Mouse (Mus musculus) neural tube, embryonic 12.5 days (tissue): ENCODE results near the gene Zfp174. TPM values are rescaled to one million over a fixed set of nuclear protein-coding genes. Genes with fewer than 3 reads are reported as not detected.
"Not testable (repeated sequence)": the region's sequence is repeated elsewhere in the genome, so short reads cannot be mapped to it uniquely, and the experiment has no call there.

Source experiments
- ATAC-seq: fragments of 200-750 bp; cut with Nextera tagmentation; 2 replicates; pipeline ENCODE4 v1.8.0; 2017; ENCODE audit warnings: low read depth, mild to moderate bottlenecking, moderate TSS enrichment, moderate library complexity; ENCODE audit not compliant: low FRiP score
- H3K27ac ChIP-seq: fragments of 300-500 bp; sonication (generic); 2 replicates; pipeline ENCODE4 v1.5.1; 2016
- H3K27me3 ChIP-seq: fragments of 300-500 bp; sonication (generic); replicated peaks from 2 replicates; pipeline ENCODE4 v1.6.1; 2016; ENCODE audit warnings: mild to moderate bottlenecking
- H3K36me3 ChIP-seq: fragments of 300-500 bp; sonication (generic); 2 replicates; pipeline ENCODE4 v1.6.1; 2016; ENCODE audit warnings: mild to moderate bottlenecking
- H3K4me1 ChIP-seq: fragments of 300-500 bp; sonication (generic); 2 replicates; pipeline ENCODE4 v1.6.1; 2016
- H3K4me2 ChIP-seq: fragments of 300-500 bp; sonication (generic); replicated peaks from 2 replicates; pipeline ENCODE4 v1.6.1; 2016; ENCODE audit warnings: mild to moderate bottlenecking
- H3K4me3 ChIP-seq: fragments of 300-500 bp; sonication (generic); 2 replicates; pipeline ENCODE4 v1.5.1; 2016
- H3K9ac ChIP-seq: fragments of 300-500 bp; sonication (generic); 2 replicates; pipeline ENCODE4 v1.6.1; 2016; ENCODE audit warnings: mild to moderate bottlenecking
- H3K9me3 ChIP-seq: fragments of 300-500 bp; sonication (generic); 2 replicates; pipeline ENCODE4 v1.6.1; 2016; ENCODE audit warnings: mild to moderate bottlenecking
- WGBS: fragments of 180-500 bp; shearing (Covaris S2); methylation state at CpG from one replicate; pipeline ENCODE4 v1.1.7; 2016; 5-methylcytosine and 5-hydroxymethylcytosine counted together
- polyA plus RNA-seq: library from polyadenylated mRNA; unstranded; fragments of >200 nt; fragmentation: Nextera tagmentation; extraction: Ambion mirVana; gene quantifications from 2 replicates; pipeline ENCODE4 v1.2.1, GENCODE M21; 2016

Gene Zfp174
- polyA plus RNA-seq, 1 experiment from 2014 or later: 2.0 TPM

DNA sequence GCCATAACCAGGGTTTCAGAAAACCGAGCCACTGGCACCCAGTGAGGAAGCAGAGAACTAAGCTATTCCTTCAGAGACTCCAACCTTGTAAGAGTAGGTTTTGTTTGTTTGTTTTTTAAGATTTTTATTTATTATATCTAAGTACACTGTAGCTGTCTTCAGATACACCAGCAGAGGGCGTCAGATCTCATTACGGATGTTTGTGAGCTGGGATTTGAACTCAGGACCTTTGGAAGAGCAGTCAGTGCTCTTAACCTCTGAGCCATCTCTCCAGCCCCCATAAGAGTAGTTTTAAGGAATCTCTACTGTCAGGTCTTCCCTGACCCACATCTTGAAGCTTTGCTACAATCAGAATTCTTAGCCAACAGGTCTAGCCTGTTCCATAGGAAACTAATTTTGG is 1.3 kb downstream of the Zfp174 start:
- Histone ChIP-seq H3K9ac (no peak overlapping the region), H3K4me1 (peaks cover 7% of the 10 kb centered on the region; the same call in 1 of the 2 replicates), H3K27ac (no peak overlapping the region), H3K4me2 (no peak overlapping the region), H3K9me3 (no peaks in the 10 kb centered on the region), H3K36me3 (no peaks in the 10 kb centered on the region), H3K27me3 (no peaks in the 10 kb centered on the region), H3K4me3 (no peak overlapping the region)
- 67% methylated on average over 3 of the region's 3 CpGs for WGBS
- no peak for ATAC-seq

GRCm38 (mm10) chr16:3851301-3851700 is 4.2 kb downstream of the Zfp174 start:
- ATAC-seq, H3K4me1 ChIP-seq, H3K36me3 ChIP-seq, H3K9me3 ChIP-seq, H3K27ac ChIP-seq, H3K9ac ChIP-seq, H3K27me3 ChIP-seq, H3K4me2 ChIP-seq, H3K4me3 ChIP-seq: not testable (repeated sequence)
- WGBS: 85% methylated on average over 13 of the region's 13 CpGs

DNA sequence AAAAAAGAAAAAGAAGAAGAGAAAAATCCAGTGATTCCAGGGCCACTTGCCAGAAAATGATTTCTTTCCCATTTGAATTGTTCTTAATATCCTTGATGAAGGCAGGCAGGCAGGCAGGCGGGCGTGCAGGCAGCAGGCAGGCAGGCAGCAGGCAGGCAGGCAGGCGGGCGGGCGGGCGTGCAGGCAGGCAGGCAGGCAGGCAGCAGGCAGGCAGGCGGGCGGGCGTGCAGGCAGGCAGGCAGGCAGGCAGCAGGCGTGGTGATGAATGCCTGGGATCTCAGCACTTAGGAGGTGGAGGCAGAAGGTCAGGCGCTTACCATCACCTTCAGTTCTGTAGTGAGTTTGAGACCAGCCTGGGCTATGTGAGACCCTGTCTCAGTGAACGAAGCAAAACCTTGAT is 5.5 kb downstream of the Zfp174 start:
- Histone ChIP-seq H3K36me3 (no peaks in the 10 kb centered on the region), H3K27me3 (no peaks in the 10 kb centered on the region), H3K9me3 (no peaks in the 10 kb centered on the region), H3K27ac (no peak overlapping the region), H3K9ac (no peak overlapping the region), H3K4me1 (peaks cover 6% of the 10 kb centered on the region; the same call in 1 of the 2 replicates), H3K4me2 (no peak overlapping the region), H3K4me3 (no peak overlapping the region)
- ATAC-seq: no peak
- WGBS: 32% methylated on average over 12 of the region's 12 CpGs

- Histone ChIP-seq H3K27ac (no peak overlapping the region), H3K36me3 (no peaks in the 10 kb centered on the region), H3K9me3 (no peaks in the 10 kb centered on the region), H3K27me3 (no peaks in the 10 kb centered on the region), H3K4me1 (peaks cover 2% of the 10 kb centered on the region; the same call in 1 of the 2 replicates), H3K9ac (no peak overlapping the region), H3K4me2 (no peak overlapping the region), H3K4me3 (no peak overlapping the region)
- no peak for ATAC-seq
- 68% methylated on average over 11 of the region's 11 CpGs for WGBS
Observed at GRCm38 (mm10) chr16:3854437-3855182, 7.5 kb downstream of the Zfp174 start.

- H3K4me1 ChIP-seq: peaks cover 2% of the 10 kb centered on the region; the same call in 1 of the 2 replicates
- H3K27ac ChIP-seq: no peak overlapping the region
- H3K36me3 ChIP-seq: peaks cover 2% of the 10 kb centered on the region
- H3K4me3 ChIP-seq: no peak overlapping the region
- H3K27me3 ChIP-seq: no peaks in the 10 kb centered on the region
- no peaks in the 10 kb centered on the region for H3K9me3 ChIP-seq
- 74% methylated on average over 1 of the region's 1 CpGs for WGBS
- H3K4me2 ChIP-seq: no peak overlapping the region
- no peak overlapping the region for H3K9ac ChIP-seq
- no peak for ATAC-seq
Observed at GRCm38 (mm10) chr16:3855776-3856175, 8.7 kb downstream of the Zfp174 start.

DNA sequence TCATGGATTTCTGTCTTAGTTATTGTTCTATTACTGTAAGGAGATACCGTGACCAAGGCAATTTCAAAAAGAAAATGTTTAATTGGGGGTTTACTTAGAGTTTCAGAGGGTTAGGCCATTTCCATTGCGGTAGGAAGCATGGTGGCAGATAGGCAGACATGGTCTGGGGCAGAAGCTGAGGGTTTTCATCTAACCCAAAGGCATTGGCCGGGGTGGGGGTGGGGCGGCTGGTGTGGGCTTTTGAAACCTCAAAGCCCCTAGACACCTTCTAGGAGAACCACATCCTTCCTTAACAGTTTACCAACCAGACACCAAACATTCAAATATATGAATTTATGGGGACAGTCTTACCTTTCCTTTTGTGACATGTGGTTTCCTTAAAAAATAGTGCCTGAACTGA is 12.2 kb downstream of the Zfp174 start:
- no peaks in the 10 kb centered on the region for H3K4me1 ChIP-seq
- no peak overlapping the region for H3K4me3 ChIP-seq
- H3K4me2 ChIP-seq: no peak overlapping the region
- H3K27me3 ChIP-seq: no peaks in the 10 kb centered on the region
- peaks cover 15% of the 10 kb centered on the region for H3K36me3 ChIP-seq
- WGBS: 95% methylated on average over 4 of the region's 4 CpGs
- no peak for ATAC-seq
- no peak overlapping the region for H3K9ac ChIP-seq
- no peak overlapping the region for H3K27ac ChIP-seq
- H3K9me3 ChIP-seq: no peaks in the 10 kb centered on the region

DNA sequence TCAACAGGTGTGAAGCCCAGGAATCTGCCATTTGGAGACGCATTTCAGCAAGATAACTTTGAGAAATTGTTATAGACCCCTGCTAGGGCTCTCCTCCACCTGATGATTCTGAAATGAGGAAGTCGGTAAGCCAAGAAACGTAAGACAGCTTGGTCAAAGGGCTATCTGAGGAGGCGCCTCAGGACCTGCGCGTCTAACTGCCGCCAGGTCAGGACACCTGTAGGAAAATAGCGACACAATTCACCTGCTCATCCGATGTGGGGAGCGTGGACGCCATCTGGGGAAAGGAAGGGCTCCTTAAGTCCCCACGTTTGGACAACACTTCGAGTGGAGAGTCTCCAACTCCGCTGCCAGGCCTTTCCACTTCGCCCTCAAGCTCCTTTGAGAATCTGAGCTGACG is 24.7 kb downstream of the Zfp174 start:
- Histone ChIP-seq H3K9me3 (no peaks in the 10 kb centered on the region), H3K4me2 (peak overlapping the region; percentile 71), H3K4me3 (peak overlapping the region; percentile 53), H3K9ac (peak overlapping the region; percentile 52), H3K4me1 (peaks cover 9% of the 10 kb centered on the region), H3K36me3 (peaks cover 11% of the 10 kb centered on the region; the same call in 1 of the 2 replicates), H3K27me3 (no peaks in the 10 kb centered on the region), H3K27ac (no peak overlapping the region)
- ATAC-seq: peak; percentile 41
- WGBS: 1% methylated on average over 16 of the region's 16 CpGs

DNA sequence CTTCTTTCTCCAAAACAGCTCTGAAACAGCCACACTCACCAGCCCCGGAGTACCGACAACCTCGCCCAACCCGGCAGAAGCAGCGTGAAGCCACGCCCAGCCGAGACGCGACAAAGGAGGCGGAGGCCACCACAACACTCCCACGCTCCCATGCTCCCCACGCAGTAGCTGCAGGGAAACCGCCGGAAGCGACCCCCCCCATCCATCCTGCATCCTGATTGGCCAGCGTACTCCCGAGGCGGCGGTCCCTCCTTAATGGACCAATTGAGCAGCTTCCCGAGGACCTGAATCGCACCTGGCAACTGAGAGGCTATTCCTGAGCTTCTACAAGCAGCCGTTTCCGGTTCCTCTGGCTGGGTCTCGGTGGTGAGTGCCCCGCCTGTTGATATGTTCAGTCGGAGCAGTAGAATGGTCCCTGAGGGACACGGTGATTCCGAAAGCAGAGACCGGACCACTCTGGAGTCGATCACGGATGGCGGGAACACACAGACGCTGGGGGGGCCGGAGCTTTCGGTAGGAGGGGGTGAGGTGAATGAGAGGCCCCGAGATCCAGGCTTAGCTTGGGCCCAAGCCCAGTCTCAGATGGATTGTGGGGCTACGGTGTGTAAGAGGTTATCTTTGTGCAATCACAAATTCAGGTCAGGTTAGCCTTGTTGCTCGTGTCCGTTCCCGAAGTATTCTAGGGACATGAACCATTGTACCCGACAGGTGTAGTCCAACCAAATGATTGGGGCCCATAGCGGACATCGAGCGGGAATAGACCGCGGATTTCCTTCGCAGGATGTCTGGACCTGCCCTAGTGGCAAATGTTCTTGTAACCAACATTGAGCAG is 25.4 kb downstream of the Zfp174 start, which contains the start of gene Naa60:
Gene Naa60 (plus strand): TSS at position 160 of the 832 bp plus-strand sequence.
- no peak within 1 kb of the TSS for H3K27ac ChIP-seq

DNA sequence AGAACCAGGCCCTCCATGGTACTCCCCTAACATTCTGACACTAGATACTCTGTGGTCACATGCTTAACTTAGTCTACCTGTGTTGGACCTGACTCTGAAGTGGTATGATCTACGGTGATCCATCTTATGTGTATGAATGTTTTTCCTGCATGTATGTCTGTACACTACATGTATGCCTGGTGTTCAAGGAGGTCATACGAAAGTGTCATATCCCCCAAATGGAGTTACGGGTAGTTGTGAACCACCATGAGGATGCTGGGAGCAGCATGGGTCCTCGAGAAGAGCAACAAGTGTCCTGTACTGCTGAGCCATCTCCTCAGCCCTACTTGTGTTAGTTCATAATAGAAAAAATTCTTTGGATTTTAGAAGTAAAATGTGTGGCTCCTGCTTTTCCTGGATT is 29.3 kb downstream of the Zfp174 start:
- Histone ChIP-seq H3K36me3 (peaks cover 5% of the 10 kb centered on the region; the same call in 1 of the 2 replicates), H3K4me1 (peaks cover 6% of the 10 kb centered on the region), H3K27me3 (no peaks in the 10 kb centered on the region), H3K4me3 (no peak overlapping the region), H3K9ac (no peak overlapping the region), H3K27ac (no peak overlapping the region), H3K4me2 (no peak overlapping the region), H3K9me3 (no peaks in the 10 kb centered on the region)
- WGBS: 92% methylated on average over 4 of the region's 4 CpGs
- ATAC-seq: no peak

More for the DNA sequence above, 25.4 kb downstream of the Zfp174 start, which contains the start of gene Naa60:
- WGBS: 7% methylated on average over 47 of the region's 47 CpGs
- Histone ChIP-seq H3K4me3 (peak within 1 kb of the TSS; percentile 53), H3K4me1 (peaks cover 9% of the 10 kb centered on the region), H3K36me3 (peaks cover 7% of the 10 kb centered on the region; the same call in 1 of the 2 replicates), H3K4me2 (peak within 1 kb of the TSS; percentile 71), H3K9ac (peak within 1 kb of the TSS; percentile 52), H3K27me3 (no peaks in the 10 kb centered on the region), H3K9me3 (no peaks in the 10 kb centered on the region)
- peak; percentile 97 for ATAC-seq

DNA sequence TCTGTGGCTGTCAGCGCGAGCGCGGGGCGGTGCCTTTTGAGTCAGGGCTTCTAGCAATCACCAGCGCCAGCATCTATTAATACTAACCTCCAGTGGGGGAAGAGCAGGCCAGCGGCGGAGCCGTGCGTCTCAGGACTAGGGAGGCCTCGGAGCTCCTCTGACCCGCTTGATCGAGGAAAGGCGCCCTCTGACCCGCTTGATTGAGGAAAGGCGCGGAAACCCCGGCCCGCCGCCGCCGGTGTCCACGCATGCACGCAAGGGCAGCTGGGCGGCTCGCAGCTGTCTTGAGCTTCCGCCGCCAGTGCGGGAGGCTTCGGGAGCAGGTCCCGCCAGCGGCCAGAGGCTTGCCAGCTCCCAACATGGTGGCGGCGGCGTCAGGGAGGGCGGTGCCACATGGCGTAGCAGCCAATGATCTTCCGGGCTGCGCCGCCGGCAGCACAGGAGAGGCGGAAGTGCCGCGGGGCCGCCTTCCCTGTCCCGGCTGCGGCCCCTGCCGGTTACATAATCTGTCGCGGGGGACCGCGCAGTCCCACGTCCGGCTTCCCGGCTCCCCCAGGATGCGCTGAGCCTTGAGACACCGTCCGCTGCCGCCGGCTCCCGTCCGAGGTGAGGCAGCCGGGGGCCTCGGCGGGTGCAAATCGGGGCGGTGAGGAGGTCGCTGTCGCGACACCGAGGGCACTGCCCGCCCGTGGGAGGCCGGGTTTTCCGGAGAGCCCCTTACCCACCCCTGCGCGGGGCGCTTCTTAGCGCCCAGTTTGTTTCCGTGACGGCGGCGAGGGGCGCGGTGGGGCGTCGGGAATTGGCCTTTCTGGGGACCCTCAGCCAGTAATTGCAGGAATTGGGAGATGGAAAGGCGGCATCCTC is 37.4 kb downstream of the Zfp174 start, which contains the start of the genes Zfp597 and Gm20695:
Gene Zfp597 (minus strand): TSS at position 361 of the 864 bp plus-strand sequence.
Gene Gm20695 (plus strand): TSS at position 448 of the 864 bp plus-strand sequence.
- peaks cover 8% of the 10 kb centered on the region for H3K4me1 ChIP-seq

DNA sequence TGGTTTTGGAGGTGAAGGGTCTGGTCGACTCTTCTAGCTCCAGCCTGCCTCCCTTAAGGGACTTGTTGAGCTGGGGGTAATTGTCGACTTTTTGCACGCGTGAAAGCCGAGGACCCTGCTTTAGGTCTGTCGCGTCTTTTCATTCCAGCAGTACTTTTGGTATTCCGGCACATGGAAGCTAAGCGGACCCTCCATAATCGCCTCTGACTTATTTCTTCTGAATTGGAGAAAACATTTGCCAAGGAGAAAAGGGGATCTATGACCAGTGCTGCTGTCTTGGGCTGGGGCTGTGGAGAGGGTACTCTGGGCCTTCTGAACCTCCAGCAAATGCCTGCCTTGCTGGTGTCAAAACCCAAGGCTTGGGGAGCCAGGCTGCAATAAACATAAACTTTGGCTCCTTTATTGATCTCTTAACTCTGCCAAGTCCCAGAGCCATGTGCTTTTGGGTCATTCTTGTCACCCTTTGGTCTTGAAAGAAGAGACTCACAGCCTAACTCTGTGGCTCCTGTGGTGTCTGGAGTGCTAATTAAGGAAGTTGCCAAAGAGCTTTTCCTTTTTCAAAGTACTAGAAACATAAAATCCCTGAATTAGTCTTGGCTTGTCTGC is 38.1 kb downstream of the Zfp174 start:
- H3K4me2 ChIP-seq: peak overlapping the region; percentile 72
- no peaks in the 10 kb centered on the region for H3K27me3 ChIP-seq
- H3K9ac ChIP-seq: peak overlapping the region; percentile 87
- no peaks in the 10 kb centered on the region for H3K36me3 ChIP-seq
- peak overlapping the region; percentile 75; the same call in 1 of the 2 replicates for H3K27ac ChIP-seq
- H3K9me3 ChIP-seq: no peaks in the 10 kb centered on the region
- H3K4me1 ChIP-seq: peaks cover 8% of the 10 kb centered on the region
- 4% methylated on average over 10 of the region's 10 CpGs for WGBS
- peak; percentile 34 for ATAC-seq
- H3K4me3 ChIP-seq: peak overlapping the region; percentile 86

More for the DNA sequence above, 37.4 kb downstream of the Zfp174 start, which contains the start of the genes Zfp597 and Gm20695:
- Histone ChIP-seq H3K27ac (peak within 1 kb of the TSS; percentile 75), H3K9me3 (no peaks in the 10 kb centered on the region), H3K4me3 (peak within 1 kb of the TSS; percentile 86), H3K36me3 (peaks cover 1% of the 10 kb centered on the region; the same call in 1 of the 2 replicates), H3K9ac (peak within 1 kb of the TSS; percentile 87), H3K4me2 (peak within 1 kb of the TSS; percentile 72), H3K27me3 (no peaks in the 10 kb centered on the region)
- under 1% methylated on average over 88 of the region's 88 CpGs for WGBS
- peak; percentile 99 for ATAC-seq
